Mouse (Mus musculus): ENCODE data around the gene Ccnb2. TPM values are rescaled to one million over a fixed set of nuclear protein-coding genes. Genes with fewer than 3 reads are reported as not detected.
A peak's percentile ranks its signal among the peaks of the same experiment; 100 is the strongest.
"Not testable (repeated sequence)": the region's sequence is repeated elsewhere in the genome, so short reads cannot be mapped to it uniquely, and the experiment has no call there.

Ccnb2 gene
- 1 to 10 TPM; 1.7 to 1.9 TPM for total RNA-seq (2021)
- long read RNA-seq, experiment 1, result 0 reads
- long read RNA-seq, experiment 2, partial matches to known transcripts, result 4 of 4 reads
- long read RNA-seq, experiment 2, other reads (novel, unspliced or antisense), result 0 of 4 reads

DNA sequence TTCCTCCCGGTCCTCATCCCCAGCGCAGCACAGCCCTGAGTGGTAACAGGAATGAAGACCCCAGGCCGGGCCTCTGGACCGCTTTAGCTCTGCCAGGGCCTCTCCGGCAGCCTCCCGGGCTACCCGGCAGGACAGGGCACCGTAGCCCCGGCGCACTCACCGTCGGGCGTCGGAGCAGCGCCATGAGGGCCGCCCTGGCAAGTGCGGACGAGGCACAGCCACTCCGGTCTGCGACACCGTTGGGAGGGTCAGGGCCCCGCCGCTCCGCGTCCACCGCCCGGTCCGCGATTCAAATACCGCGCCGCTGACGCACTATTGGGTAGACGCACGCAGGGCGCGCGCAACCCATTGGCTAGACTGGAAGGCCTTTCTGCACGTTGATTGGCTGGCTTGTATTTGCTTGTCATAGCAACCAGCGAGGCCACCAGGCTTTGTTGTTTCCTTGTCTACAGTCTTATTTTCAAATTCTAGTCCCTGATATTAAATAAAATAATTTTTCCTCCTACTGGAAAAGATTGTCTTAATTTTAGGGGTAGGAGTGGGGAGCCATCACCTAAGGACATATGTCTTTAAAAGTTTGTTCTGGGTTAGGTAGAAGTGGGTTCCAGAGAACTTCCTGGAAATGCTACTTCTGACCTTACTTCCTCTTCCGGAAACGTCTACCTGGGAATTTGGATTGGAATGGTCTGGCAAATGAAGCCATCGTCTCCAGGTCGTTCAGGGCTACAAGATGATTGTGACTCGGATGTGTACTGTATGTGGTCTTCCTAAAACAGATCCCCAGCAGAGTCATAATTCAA, at the start of gene Ccnb2:
TSS of gene Ccnb2 (minus strand) at position 291 of the 800 bp plus-strand sequence.
- no peak; the same call in 1 of the 2 replicates for TF ChIP-seq CTCF (IDR thresholded peaks at IDR 0.05)
- intact Hi-C loops (cut with DNase I), result no loop called here
- Histone ChIP-seq H3K27ac (no peak within 1 kb of the TSS), H3K4me3 (peak within 1 kb of the TSS; percentile 36)
- peak; percentile 74 to 79 for DNase-seq (ENCODE audit: extremely low spot score in 1 of 2, low spot score in 2 of 2)

DNA sequence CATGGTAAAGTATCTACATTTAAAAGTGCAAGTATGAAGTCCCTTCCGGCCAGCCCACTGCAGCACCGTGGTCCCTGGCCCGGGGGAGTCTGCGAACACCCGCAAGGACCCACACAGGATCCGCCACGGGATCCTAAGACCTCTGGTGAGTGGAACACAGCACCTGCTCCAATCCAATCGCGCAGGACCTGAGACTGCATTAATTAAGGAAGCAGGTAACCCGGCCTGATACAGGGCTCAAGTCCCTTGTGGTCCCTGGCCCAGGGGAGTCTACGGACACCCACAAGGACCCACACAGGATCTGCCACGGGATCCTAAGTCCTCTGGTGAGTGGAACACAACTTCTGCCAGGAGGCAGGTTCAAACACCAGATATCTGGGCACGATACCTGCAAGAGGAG, 41.7 kb upstream of the Ccnb2 start:
- DNase-seq (ENCODE audit: extremely low spot score in 1 of 2, low spot score in 2 of 2); H3K27ac ChIP-seq; intact Hi-C loops (cut with DNase I); H3K4me3 ChIP-seq: not testable (repeated sequence)

DNA sequence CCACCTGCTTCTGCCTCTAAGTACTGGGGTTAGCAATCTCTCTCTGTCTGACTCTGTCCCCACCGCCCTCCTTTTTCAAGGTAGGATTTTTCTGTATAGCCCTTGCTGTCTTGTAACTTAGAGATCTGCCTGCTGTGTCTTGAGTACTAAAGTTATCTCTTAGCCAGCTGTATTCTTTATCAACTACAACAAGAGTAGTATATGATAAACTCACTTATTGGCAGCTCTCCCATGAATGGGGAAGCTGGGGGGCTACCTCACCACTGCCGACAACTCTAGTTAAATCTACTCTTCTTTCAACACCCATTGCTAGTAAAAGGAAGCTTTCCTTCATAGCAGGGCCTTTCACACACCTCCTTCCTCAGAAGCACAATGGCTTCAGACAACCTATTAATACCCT, 31.0 kb upstream of the Ccnb2 start:
- no peak for TF ChIP-seq CTCF (IDR thresholded peaks at IDR 0.05)
- Histone ChIP-seq H3K4me3 (no peak overlapping the region), H3K27ac (no peak overlapping the region)
- no peak for DNase-seq (ENCODE audit: extremely low spot score in 1 of 2, low spot score in 2 of 2)
- intact Hi-C loops (cut with DNase I), result no loop called here

DNA sequence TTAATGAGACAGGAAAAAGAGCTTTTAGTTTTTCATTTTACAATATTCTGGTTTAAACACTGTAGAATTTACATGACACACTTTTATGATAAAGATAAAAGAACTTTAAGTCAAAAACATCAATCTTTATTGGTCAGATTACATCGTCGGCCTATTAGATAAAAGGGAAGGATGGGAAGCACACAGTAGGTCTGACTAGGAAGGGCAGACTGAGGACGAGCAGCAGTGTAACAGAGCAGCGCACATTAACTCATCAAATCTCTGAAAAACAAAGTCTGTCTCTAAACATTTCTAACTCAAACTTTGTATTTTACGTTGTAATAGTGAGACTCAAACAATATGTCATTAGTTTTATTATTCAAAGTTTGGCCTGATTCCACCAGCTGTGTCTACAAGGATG, 27.7 kb upstream of the Ccnb2 start:
- intact Hi-C loops (cut with DNase I), result no loop called here
- DNase-seq (ENCODE audit: extremely low spot score in 1 of 2, low spot score in 2 of 2), result no peak
- Histone ChIP-seq H3K4me3 (no peak overlapping the region), H3K27ac (no peak overlapping the region)
- TF ChIP-seq CTCF (IDR thresholded peaks at IDR 0.05), result no peak

DNA sequence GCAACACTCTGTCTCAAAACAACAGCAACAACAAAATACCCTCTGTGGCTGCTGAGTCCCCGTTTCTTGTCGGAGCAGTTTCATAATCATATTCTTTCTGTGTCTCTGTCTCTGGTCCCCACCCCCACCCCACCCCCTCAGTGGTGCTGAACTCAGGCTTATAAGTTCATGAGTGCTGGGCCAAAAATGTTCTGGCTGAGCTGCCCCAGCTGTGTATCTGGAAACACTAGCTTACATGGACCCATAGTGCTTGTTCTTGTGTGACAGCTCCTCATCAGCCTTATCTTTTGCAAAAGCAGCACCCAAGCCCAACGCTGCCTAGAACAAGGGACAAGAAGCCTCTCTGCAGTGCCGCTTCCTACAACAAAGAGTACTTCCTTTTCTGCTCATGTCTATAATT, 18.6 kb upstream of the Ccnb2 start:
- H3K27ac ChIP-seq, result no peak overlapping the region
- H3K4me3 ChIP-seq, result no peak overlapping the region
- no peak for TF ChIP-seq CTCF (IDR thresholded peaks at IDR 0.05)
- intact Hi-C loops (cut with DNase I), result no loop called here
- DNase-seq (ENCODE audit: extremely low spot score in 1 of 2, low spot score in 2 of 2), result no peak

DNA sequence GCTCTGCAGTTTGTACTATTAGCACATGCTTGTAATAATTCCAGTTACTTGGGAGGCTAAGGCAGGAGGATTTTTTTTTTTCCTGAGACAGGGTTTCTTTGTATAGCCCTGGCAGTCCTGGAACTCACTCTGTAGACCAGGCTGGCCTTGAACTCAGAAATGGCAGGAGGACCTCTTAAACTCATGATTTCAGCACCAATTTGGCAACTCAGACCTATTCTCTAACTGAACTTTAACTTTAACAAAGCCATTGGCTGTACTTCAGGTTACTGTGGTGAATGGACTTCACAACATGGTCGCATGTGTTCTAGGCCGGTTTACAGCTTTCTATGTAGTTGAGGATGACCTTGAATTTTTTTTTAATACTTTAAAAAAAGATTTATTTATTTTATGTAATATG, 1.3 kb upstream of the Ccnb2 start:
- TF ChIP-seq CTCF (IDR thresholded peaks at IDR 0.05), result no peak

DNA sequence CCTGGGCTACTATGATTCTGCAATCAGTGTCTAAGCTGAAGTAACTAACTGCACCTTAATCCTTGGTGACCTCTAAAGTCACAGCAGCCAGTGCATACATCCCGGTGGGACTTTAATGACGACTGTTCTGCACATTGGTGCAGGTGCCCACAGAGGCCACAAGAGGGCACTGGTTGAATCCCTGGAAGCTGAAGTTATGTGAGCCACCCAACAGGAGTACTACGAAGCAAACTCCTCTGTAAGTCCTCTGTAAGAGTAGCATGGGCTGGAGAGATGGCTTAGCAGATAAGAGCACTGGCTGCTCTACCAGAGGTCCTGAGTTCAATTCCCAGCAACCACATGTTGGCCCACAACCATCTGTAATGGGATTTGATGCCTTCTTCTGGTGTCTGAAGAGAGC, 4.9 kb downstream of the Ccnb2 start:
- Histone ChIP-seq H3K4me3 (no peak overlapping the region), H3K27ac (no peak overlapping the region)
- DNase-seq (ENCODE audit: extremely low spot score in 1 of 2, low spot score in 2 of 2), result no peak
- intact Hi-C loops (cut with DNase I), result loop anchor here (10.0 kb wide), 1 partner anchor 658 kb away; no protein-coding TSS in a partner anchor
- TF ChIP-seq CTCF (IDR thresholded peaks at IDR 0.05), result peak; percentile 40

More for the DNA sequence above, 1.3 kb upstream of the Ccnb2 start:
- intact Hi-C loops (cut with DNase I), result no loop called here
- Histone ChIP-seq H3K4me3 (no peak overlapping the region), H3K27ac (no peak overlapping the region)
- no peak for DNase-seq (ENCODE audit: extremely low spot score in 1 of 2, low spot score in 2 of 2)

DNA sequence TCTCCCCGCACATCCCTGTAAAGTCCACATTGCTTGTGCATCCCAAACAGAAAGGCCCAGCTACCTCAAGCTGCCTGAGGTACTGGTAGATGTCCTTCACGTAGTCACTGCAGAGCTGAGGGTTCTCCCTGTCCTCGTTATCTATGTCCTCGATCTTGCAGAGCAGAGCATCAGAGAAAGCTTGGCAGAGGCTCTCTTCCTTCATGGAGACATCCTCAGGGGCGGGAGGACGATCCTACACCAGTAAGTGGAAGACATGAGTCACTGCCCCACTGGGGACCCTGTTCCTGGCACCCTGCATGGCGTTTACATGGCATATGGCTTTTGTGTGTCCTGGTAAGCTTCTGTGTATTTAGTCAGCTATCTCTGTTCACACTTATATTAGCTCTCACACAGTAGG, 8.3 kb downstream of the Ccnb2 start:
- Histone ChIP-seq H3K27ac (no peak overlapping the region), H3K4me3 (no peak overlapping the region)
- TF ChIP-seq CTCF (IDR thresholded peaks at IDR 0.05), result no peak
- intact Hi-C loops (cut with DNase I), result loop anchor here (10.0 kb wide), 1 partner anchor 662 kb away; no protein-coding TSS in a partner anchor
- no peak for DNase-seq (ENCODE audit: extremely low spot score in 1 of 2, low spot score in 2 of 2)

DNA sequence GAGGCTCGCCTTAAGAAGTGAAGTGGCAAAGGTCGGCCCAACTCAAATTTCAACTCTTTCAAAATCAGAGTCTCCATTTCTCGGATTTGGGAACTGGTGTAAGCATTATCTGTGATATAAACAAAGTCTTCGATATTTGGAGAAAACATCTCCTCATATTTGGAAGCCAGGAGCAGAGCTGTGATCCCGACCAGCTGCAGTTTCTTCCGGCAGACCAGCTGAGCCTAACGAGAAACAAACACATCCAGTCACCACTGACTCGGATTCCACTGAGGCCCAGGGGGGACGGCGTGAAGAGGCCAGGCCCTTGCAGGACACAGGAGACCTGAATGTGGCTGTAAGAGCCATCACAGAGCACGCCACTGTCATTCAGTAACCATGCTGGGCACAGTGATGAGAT, 10.7 kb downstream of the Ccnb2 start:
- no peak for TF ChIP-seq CTCF (IDR thresholded peaks at IDR 0.05)
- Histone ChIP-seq H3K4me3 (no peak overlapping the region), H3K27ac (no peak overlapping the region)
- DNase-seq (ENCODE audit: extremely low spot score in 1 of 2, low spot score in 2 of 2), result no peak
- intact Hi-C loops (cut with DNase I), result loop anchor here (10.0 kb wide), 1 partner anchor 664 kb away; no protein-coding TSS in a partner anchor

DNA sequence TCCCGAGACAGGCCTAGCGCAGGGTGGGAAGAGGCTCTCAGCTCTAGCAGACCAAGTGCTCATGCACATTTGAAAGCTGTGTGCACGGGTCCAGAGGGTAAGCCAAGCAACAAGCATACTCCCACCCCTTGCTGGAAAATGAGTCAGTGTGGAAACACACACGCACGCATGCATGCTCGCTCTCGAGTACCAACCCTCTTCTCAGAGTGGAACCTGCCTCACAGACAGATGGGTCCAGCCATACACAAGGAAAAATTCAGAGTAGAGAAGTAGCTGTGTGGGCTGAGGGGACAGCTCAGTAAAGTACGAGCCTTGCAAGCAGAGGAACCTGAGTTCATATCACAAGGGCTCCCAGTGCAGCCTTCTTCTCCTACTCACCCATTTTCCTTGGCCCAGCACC, 11.6 kb downstream of the Ccnb2 start:
- Histone ChIP-seq H3K27ac (no peak overlapping the region), H3K4me3 (no peak overlapping the region)
- no peak for DNase-seq (ENCODE audit: extremely low spot score in 1 of 2, low spot score in 2 of 2)
- TF ChIP-seq CTCF (IDR thresholded peaks at IDR 0.05), result no peak
- intact Hi-C loops (cut with DNase I), result loop anchor here (10.0 kb wide), 1 partner anchor 665 kb away; no protein-coding TSS in a partner anchor

DNA sequence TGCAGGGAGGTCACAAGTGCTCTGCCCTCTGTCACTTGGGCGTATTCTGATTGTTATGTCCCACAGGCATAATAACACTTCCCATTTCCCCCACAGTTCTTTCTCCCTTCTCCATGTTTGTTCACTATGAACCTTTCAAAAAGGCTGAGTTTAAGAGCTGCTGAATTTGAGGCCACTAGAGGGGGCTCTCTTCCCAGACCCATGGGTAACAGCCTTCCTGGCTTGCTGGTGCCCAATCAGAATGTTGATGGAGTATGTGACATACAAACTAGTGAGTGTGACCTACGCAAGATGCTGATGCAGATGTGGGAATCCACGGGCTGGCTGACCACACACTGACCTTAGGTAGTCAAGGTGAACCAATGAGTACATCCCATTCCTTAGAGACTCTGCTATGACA, 12.6 kb downstream of the Ccnb2 start:
- Histone ChIP-seq H3K4me3 (no peak overlapping the region), H3K27ac (no peak overlapping the region)
- no peak for DNase-seq (ENCODE audit: extremely low spot score in 1 of 2, low spot score in 2 of 2)
- intact Hi-C loops (cut with DNase I), result no loop called here
- TF ChIP-seq CTCF (IDR thresholded peaks at IDR 0.05), result peak; percentile 60

DNA sequence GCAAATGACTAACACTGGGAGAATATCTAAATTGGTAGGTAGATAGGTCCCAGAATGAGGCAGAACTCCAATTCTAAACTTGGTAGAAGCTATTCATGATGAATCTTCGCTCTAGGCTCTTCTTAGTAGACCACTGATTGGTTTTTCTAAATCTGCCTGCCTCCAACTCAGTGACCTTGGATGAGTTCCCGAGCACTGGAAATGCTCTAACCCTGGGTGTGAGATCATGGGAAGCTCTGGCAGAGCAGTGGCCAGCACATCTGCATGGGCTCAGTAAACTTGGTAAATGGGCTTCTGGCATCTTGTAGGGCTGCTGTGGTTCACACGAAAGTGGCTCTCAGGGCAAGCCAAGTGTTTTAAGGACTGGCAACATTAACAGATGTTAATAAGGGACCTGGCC, 14.8 kb downstream of the Ccnb2 start:
- Histone ChIP-seq H3K27ac (no peak overlapping the region), H3K4me3 (no peak overlapping the region)
- intact Hi-C loops (cut with DNase I), result no loop called here
- TF ChIP-seq CTCF (IDR thresholded peaks at IDR 0.05), result no peak
- no peak for DNase-seq (ENCODE audit: extremely low spot score in 1 of 2, low spot score in 2 of 2)

All from left cerebral cortex, adult 2 months (tissue).